Mouse (Mus musculus): ENCODE results near the gene Aoah.

GRCm38 (mm10) chr13:20800569-20800968, 6.7 kb downstream of the Aoah start:
- no peak for TF ChIP-seq CTCF (IDR thresholded peaks at IDR 0.05; ENCODE audit: low read depth, low read length)
- TF ChIP-seq POLR2A (IDR thresholded peaks at IDR 0.05; ENCODE audit: insufficient read depth, low read length): no peak

All from ES-Bruce4 (cell line).